Mouse (Mus musculus): ENCODE measurements around the gene Gm28043.
A peak's percentile ranks its signal among the peaks of the same experiment; 100 is the strongest.

Gm28043 gene

GRCm38 (mm10) chr17:29623488-29623887 lies 8.8 kb downstream of the Gm28043 start:
- no peak for DNase-seq (ENCODE audit: low read depth, low spot score)

GRCm38 (mm10) chr17:29627285-29627684 lies 12.6 kb downstream of the Gm28043 start:
- no peak for DNase-seq (ENCODE audit: low read depth, low spot score)

- peak; percentile 87 for DNase-seq (ENCODE audit: low read depth, low spot score)
Measured at GRCm38 (mm10) chr17:29628946-29629345, 14.3 kb downstream of the Gm28043 start.

DNA sequence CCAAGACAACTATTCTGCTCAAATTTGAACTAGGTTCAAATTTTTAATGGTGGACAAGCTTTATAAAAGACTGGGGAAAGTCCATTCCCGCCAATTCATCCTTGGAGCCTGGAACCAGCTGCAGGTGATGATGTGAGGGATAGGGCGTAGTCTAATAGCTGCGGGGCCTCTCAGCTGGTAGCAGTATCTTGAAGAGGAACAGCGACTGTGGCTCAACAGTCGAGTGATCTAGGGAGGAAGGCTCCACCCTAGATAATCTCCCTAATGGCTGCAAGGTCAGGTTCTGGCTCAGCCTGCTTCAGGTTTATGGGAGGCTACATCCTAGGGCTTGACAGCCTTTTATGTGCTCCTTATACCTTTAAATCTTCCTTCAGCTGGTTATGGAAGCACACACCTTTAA lies 14.9 kb downstream of the Gm28043 start:
- DNase-seq (ENCODE audit: low read depth, low spot score), result no peak

GRCm38 (mm10) chr17:29632312-29632711 lies 17.6 kb downstream of the Gm28043 start:
- DNase-seq (ENCODE audit: low read depth, low spot score), result no peak

DNA sequence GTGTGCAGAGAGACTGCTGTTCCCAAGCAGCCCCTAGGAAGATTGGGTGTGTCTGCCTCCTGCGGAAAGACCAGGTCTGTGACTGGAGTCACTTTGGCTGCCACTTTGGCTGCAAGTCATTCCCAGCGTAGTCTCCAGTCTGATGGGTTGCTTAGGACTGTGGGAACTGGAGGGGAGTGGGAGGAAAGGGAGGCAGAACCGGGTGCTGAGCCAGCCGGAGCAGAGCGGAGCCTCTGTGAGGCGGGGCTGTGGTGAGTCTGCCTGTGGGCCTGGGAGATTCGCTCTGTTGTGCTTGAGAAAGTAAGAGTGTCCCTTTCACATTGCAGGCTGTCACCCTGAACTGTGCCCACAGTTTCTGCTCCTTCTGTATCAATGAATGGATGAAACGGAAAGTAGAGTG lies 20.8 kb downstream of the Gm28043 start:
- DNase-seq (ENCODE audit: low read depth, low spot score), result peak; percentile 56

GRCm38 (mm10) chr17:29636118-29636517 lies 21.4 kb downstream of the Gm28043 start:
- peak; percentile 83 for DNase-seq (ENCODE audit: low read depth, low spot score)

DNA sequence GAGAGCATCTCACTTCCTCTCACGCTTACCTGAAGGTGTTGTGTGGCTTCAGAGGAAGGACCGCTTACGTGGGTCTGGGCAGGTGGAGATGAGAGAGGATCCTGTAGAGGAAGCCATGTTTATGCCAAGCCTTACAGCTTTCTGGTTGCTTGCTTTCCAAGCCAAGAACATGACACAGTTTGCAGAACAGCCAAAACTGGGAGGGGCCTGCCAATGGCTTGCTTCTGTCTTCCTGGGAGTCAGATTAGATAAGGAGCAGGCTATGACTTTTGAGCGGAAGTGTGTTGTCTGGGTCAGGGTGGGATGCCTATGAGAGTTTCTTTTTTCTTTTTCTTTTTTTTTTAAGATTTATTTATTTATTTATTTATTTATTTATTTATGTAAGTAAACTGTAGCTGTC lies 22.7 kb downstream of the Gm28043 start:
- peak; percentile 75 for DNase-seq (ENCODE audit: low read depth, low spot score)

DNA sequence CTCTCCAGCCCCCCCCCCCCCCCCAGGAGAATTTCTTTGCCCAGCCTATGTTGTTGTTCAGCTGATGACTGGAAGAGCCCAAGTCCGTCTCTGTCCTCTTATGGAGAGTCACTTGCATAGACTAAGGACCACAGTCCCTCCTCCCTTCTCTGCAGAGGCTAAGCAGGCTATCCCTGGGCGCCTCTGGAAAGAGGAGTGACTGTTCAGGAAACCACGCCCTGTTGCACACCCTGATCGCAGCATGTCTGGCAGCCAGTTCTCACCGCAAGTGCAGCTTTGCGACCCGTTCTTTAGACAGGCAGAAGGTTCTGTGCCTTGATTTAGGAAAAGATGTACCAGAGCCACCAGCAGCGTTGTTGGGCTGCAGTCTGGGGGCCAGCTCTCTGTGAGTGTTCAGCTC lies 23.2 kb downstream of the Gm28043 start:
- DNase-seq (ENCODE audit: low read depth, low spot score), result no peak

DNA sequence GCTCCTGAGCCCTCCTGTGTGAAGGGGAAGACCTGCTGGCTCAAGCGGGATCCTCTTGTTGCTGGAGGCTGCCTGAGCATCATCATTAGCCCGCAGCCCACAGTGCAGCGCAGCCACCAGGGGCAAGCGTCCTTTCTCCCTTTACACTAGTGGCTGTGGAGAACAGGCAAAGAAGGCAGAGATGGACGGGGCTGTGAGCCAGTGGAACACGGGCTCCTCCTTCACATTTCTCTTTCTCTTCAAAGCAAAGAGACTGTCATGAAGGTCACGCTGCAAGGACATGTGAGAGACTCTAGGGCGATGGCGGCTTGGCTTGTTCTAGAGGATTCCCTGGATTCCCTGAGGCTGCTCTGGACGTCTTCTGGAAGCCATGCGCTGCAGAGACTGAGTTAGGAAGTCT lies 26.3 kb downstream of the Gm28043 start:
- DNase-seq (ENCODE audit: low read depth, low spot score), result no peak

- DNase-seq (ENCODE audit: low read depth, low spot score), result no peak
Measured at GRCm38 (mm10) chr17:29642219-29642618, 27.5 kb downstream of the Gm28043 start.

DNA sequence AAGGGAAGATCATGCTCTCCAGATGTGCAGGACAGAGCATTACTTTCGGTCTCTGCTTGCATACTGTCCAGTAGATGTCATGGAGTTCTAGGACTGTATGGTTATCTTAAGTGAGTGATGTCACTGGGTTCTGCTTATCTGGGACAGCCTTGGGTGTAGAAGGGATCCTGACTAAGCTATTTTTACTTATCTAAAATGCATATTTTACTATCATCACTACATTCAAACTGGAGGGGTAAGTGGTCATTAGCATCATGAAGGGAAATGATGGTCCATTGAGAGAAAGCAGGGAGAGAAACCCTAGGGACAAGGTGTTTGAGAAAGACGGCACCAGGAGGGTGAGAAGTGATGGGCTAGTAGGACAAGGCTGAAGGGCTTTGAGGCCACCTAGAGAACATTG lies 43.6 kb downstream of the Gm28043 start:
- DNase-seq (ENCODE audit: low read depth, low spot score), result no peak

GRCm38 (mm10) chr17:29660076-29660761 lies 45.5 kb downstream of the Gm28043 start, which contains the start of gene Cmtr1:
Gene Cmtr1, plus strand, starts transcription at chr17:29660595.
- DNase-seq (ENCODE audit: low read depth, low spot score), result peak; percentile 97

DNA sequence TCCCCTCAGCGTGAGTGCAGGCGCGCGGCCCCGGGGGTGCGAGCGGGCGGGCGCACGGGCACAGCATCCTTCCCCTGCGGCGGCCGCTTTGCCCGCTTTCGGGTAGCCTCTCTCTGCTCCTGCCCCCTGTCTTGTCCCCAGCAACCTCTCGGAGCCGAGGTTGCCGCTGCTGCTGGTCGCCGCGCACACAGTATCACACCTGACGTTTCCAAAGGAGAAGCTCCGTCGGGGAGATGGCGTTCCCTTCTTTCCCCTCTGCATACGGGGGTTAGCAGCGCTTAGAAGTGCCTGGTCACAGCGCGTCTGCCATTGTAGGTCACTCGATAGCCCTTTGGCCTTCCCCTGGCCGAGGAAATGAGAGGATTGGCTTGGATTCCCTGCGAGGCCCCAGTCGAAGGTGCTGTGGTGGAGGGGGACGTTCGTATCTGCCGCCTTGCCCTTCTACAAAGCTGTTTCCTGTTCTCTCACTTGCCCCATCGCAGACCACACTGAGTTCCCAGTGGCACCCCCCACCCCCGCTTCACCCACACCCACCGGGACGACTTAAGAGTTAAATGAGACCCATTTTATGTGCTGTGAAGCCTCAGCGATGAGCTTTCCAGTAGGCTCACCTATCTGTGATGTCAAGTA lies 46.2 kb downstream of the Gm28043 start:
- DNase-seq (ENCODE audit: low read depth, low spot score), result peak; percentile 47

- peak; percentile 27 for DNase-seq (ENCODE audit: low read depth, low spot score)
Measured at GRCm38 (mm10) chr17:29662145-29662544, 47.5 kb downstream of the Gm28043 start.

- peak; percentile 97 for DNase-seq (ENCODE audit: low read depth, low spot score)
Measured at GRCm38 (mm10) chr17:29668051-29668986, 53.6 kb downstream of the Gm28043 start.

GRCm38 (mm10) chr17:29669030-29669429 lies 54.4 kb downstream of the Gm28043 start:
- no peak for DNase-seq (ENCODE audit: low read depth, low spot score)

GRCm38 (mm10) chr17:29669936-29670335 lies 55.3 kb downstream of the Gm28043 start:
- no peak for DNase-seq (ENCODE audit: low read depth, low spot score)

DNA sequence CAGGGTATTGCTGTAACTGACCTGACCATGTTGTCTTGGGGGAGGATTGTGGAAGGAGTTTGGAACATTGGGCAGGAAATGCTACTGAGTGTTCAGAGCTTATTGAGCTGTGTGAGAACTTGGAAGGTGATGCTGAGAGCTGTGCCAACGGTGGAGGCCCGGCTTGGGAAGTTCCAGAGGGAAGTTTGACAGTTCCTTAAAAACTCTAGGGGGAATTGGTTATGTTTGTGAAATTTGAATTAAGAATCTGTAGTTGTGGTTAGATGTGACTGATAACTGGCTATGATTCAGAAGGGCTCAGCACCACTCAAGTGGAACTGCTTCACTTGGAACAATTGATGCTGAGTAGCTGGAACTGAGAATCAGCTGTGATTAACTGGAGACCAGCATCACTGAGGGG lies 56.3 kb downstream of the Gm28043 start:
- DNase-seq (ENCODE audit: low read depth, low spot score), result peak; percentile 36

DNA sequence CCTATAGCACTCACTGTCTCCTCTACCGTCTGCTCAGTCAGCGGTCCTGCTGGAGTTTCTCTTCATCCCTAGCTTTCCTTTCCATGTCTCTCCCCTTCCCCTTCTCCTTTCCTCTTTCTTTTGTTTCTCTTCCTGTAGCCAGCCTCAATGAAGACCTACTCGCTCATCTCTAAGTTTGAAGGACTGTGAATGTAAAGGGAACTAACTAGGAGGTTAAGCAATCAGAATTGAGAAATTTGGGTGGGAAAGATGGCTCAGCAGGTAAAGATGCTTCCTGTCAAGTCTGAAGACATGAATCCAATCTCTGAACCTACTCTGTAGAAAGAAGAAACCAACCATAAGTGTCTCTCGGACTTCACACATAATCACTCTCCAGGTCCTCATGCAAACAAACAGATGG lies 58.6 kb downstream of the Gm28043 start:
- no peak for DNase-seq (ENCODE audit: low read depth, low spot score)

DNA sequence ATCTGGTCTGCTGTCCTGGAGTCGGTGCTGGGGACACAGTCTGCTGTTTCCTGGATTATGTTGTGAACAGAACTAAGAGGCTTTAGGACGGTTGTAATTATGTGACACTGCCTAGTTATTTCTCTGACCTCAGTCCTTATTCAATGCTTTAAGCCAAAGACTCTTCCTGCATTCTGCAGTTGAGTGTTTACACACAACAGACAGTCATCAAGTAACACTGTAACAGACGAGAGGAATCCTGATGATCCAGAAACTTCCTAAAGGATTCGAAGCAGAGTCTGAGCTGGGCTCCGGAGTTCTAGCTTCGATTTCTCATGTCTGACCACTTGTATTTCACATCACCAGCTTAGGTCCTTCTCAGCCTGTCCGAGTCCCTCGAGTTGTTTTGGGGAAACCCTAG lies 63.9 kb downstream of the Gm28043 start:
- no peak for DNase-seq (ENCODE audit: low read depth, low spot score)

- no peak for DNase-seq (ENCODE audit: low read depth, low spot score)
Measured at GRCm38 (mm10) chr17:29679038-29679767, 64.5 kb downstream of the Gm28043 start.
